Mouse (Mus musculus): Measurements from ENCODE around the gene Commd6.

- TF ChIP-seq MAX (IDR thresholded peaks at IDR 0.05) (no peak), USF1 (IDR thresholded peaks at IDR 0.05; ENCODE audit: low read depth) (no peak), FOSL1 (IDR thresholded peaks at IDR 0.05; ENCODE audit: insufficient read depth, low read length, poor library complexity, severe bottlenecking) (no peak), MYOD1 (IDR thresholded peaks at IDR 0.05; ENCODE audit: control insufficient read depth, insufficient read length, low read depth) (no peak), CEBPB (IDR thresholded peaks at IDR 0.05; ENCODE audit: low read depth) (no peak), CTCF (IDR thresholded peaks at IDR 0.05; ENCODE audit: control insufficient read depth, insufficient read depth, insufficient read length) (no peak)
Measured at GRCm38 (mm10) chr14:101687696-101688095, 47.2 kb upstream of the Commd6 start.

Measured in C2C12 (cell line).